Comparison of ENCODE assay signal across 8 mouse cellular contexts in the genomic region with DNA sequence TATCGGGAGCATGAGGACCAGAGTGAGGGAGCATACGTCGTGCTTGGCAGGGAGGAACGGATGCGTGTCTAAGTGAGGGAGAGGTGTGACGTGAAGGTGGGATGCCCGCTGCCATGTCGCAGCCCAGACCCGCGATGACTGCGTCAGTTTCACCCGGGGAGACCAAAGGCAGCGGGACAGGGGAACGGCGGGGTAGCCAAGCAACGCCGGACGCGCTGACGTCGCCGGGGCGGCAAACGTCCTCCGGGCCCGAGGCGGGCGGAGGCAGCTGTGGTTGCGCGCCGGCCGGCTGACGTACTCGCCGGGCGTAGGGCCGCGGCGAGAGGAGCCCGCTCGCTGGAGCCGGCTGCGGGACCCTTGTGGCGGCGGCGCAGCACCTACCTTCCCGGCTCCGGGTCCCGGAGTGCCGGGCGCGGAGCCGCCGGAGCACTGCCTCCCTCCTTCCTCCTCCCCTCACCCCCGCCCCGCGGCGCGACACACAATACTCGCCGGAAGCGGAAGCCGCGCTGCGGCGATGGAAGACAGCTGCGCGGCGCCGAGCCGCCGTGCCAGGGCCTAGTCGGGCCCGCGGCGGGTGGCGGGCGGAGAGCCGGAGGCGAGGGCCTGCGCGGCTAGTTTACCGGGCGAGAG. TPM values are rescaled to one million over a fixed set of nuclear protein-coding genes. Genes with fewer than 3 reads are reported as not detected.
DNase-seq lines count a peak whose midpoint lies in the region; ATAC-seq and TF ChIP-seq lines count a peak whose summit lies in the region.

No protein-coding gene starts in this region.

- H3K4me1 ChIP-seq in ES-Bruce4 (ENCODE audit: control insufficient read depth, insufficient read depth, low read length): no peaks in the 10 kb centered on the region
- peaks cover 35% of the 10 kb centered on the region for H3K4me1 ChIP-seq in forebrain, embryonic 13.5 days
- peaks cover 20% of the 10 kb centered on the region for H3K4me1 ChIP-seq in heart, postnatal 0 days (ENCODE audit: control insufficient read depth, insufficient read depth)
- H3K4me1 ChIP-seq in liver, embryonic 15.5 days (replicated peaks): peaks cover 39% of the 10 kb centered on the region
- peaks cover 16% of the 10 kb centered on the region for H3K4me1 ChIP-seq in neural tube, embryonic 11.5 days (ENCODE audit: control insufficient read depth, insufficient read depth, low read length)
- peaks cover 22% of the 10 kb centered on the region for H3K4me1 ChIP-seq in stomach, embryonic 16.5 days (ENCODE audit: control insufficient read depth, insufficient read depth, low read length)

- H3K9ac ChIP-seq in ES-Bruce4 (ENCODE audit: low read depth, poor library complexity, severe bottlenecking): peak overlapping the region; percentile 92
- peak overlapping the region; percentile 93 for H3K9ac ChIP-seq in forebrain, embryonic 13.5 days
- peak overlapping the region; percentile 90 for H3K9ac ChIP-seq in heart, postnatal 0 days (replicated peaks; ENCODE audit: low read depth, low read length)
- H3K9ac ChIP-seq in liver, embryonic 15.5 days: peak overlapping the region; percentile 87
- H3K9ac ChIP-seq in neural tube, embryonic 11.5 days (ENCODE audit: low read length): peak overlapping the region; percentile 97
- H3K9ac ChIP-seq in stomach, embryonic 16.5 days (ENCODE audit: low read length): peak overlapping the region; percentile 99

- no peaks in the 10 kb centered on the region for H3K27me3 ChIP-seq in ES-Bruce4 (ENCODE audit: control insufficient read depth, insufficient read depth, low read length, poor library complexity, severe bottlenecking)
- H3K27me3 ChIP-seq in forebrain, embryonic 13.5 days: no peaks in the 10 kb centered on the region
- no peaks in the 10 kb centered on the region for H3K27me3 ChIP-seq in heart, postnatal 0 days (ENCODE audit: control insufficient read depth, insufficient read depth, low read length)
- H3K27me3 ChIP-seq in liver, embryonic 15.5 days: no peaks in the 10 kb centered on the region
- H3K27me3 ChIP-seq in neural tube, embryonic 11.5 days (ENCODE audit: control insufficient read depth, insufficient read depth, low read length): no peaks in the 10 kb centered on the region
- no peaks in the 10 kb centered on the region for H3K27me3 ChIP-seq in stomach, embryonic 16.5 days (ENCODE audit: control insufficient read depth, insufficient read depth, low read length)

- WGBS in forebrain, embryonic 13.5 days: under 1% methylated on average over 63 of the region's 84 CpGs
- WGBS in heart, postnatal 0 days: under 1% methylated on average over 63 of the region's 84 CpGs
- under 1% methylated on average over 84 of the region's 84 CpGs for WGBS in liver, embryonic 15.5 days (ENCODE audit: insufficient replicate concordance)
- under 1% methylated on average over 50 of the region's 84 CpGs for WGBS in neural tube, embryonic 11.5 days
- under 1% methylated on average over 71 of the region's 84 CpGs for WGBS in stomach, embryonic 16.5 days

- TF ChIP-seq CTCF in ES-Bruce4 (IDR thresholded peaks at IDR 0.05; ENCODE audit: low read depth, low read length): no peak
- no peak for TF ChIP-seq CTCF in heart, postnatal 0 days (IDR thresholded peaks at IDR 0.05; ENCODE audit: low read depth)

- peak overlapping the region; percentile 81 for H3K4me2 ChIP-seq in forebrain, embryonic 13.5 days
- H3K4me2 ChIP-seq in heart, postnatal 0 days (ENCODE audit: low read depth, low read length): peak overlapping the region; percentile 91
- peak overlapping the region; percentile 87 for H3K4me2 ChIP-seq in liver, embryonic 15.5 days
- peak overlapping the region; percentile 85 for H3K4me2 ChIP-seq in neural tube, embryonic 11.5 days (ENCODE audit: low read depth)
- H3K4me2 ChIP-seq in stomach, embryonic 16.5 days (ENCODE audit: low read depth, low read length): peak overlapping the region; percentile 85

- peaks cover 11% of the 10 kb centered on the region for H3K36me3 ChIP-seq in ES-Bruce4 (ENCODE audit: control insufficient read depth, insufficient read depth, low read length, poor library complexity, severe bottlenecking)
- H3K36me3 ChIP-seq in forebrain, embryonic 13.5 days (ENCODE audit: poor library complexity, severe bottlenecking): peaks cover 40% of the 10 kb centered on the region
- H3K36me3 ChIP-seq in heart, postnatal 0 days (replicated peaks; ENCODE audit: control insufficient read depth, insufficient read depth, low read length): peaks cover 21% of the 10 kb centered on the region
- peaks cover 32% of the 10 kb centered on the region for H3K36me3 ChIP-seq in liver, embryonic 15.5 days (replicated peaks)
- H3K36me3 ChIP-seq in neural tube, embryonic 11.5 days (ENCODE audit: control insufficient read depth, insufficient read depth, low read length): peaks cover 10% of the 10 kb centered on the region
- H3K36me3 ChIP-seq in stomach, embryonic 16.5 days (ENCODE audit: control insufficient read depth, insufficient read depth, low read length): peaks cover 7% of the 10 kb centered on the region; the same call in 1 of the 2 replicates

- TF ChIP-seq POLR2A in ES-Bruce4 (IDR thresholded peaks at IDR 0.05; ENCODE audit: insufficient read depth, low read length): no peak

- H3K4me3 ChIP-seq in ES-Bruce4 (ENCODE audit: low read depth, low read length): peak overlapping the region; percentile 88
- peak overlapping the region; percentile 92 for H3K4me3 ChIP-seq in forebrain, embryonic 13.5 days
- peak overlapping the region; percentile 95 for H3K4me3 ChIP-seq in heart, postnatal 0 days (ENCODE audit: low read depth, low read length)
- peak overlapping the region; percentile 87 for H3K4me3 ChIP-seq in liver, embryonic 15.5 days (replicated peaks)
- H3K4me3 ChIP-seq in neural tube, embryonic 11.5 days (ENCODE audit: low read depth, low read length): peak overlapping the region; percentile 93
- peak overlapping the region; percentile 99 for H3K4me3 ChIP-seq in stomach, embryonic 16.5 days (replicated peaks; ENCODE audit: low read length)

- H3K27ac ChIP-seq in ES-Bruce4 (ENCODE audit: insufficient read depth, low read length): no peak overlapping the region
- peak overlapping the region; percentile 94 for H3K27ac ChIP-seq in forebrain, embryonic 13.5 days
- peak overlapping the region; percentile 91 for H3K27ac ChIP-seq in heart, postnatal 0 days (ENCODE audit: low read depth)
- peak overlapping the region; percentile 90 for H3K27ac ChIP-seq in liver, embryonic 15.5 days (replicated peaks)
- peak overlapping the region; percentile 79 for H3K27ac ChIP-seq in neural tube, embryonic 11.5 days (ENCODE audit: low read depth, low read length)
- H3K27ac ChIP-seq in stomach, embryonic 16.5 days (ENCODE audit: low read length): peak overlapping the region; percentile 93

- DNase-seq in heart, postnatal 0 days (ENCODE audit: low spot score): peak; percentile 73
- peak; percentile 89 to 94 for DNase-seq in kidney, postnatal 4 days
- DNase-seq in neural tube, embryonic 11.5 days (ENCODE audit: low spot score): peak; percentile 92

- 0 out of 2 replicates have a peak, but pooled peaks have one; percentile 6 for TF ChIP-seq EP300 in ES-Bruce4 (IDR thresholded peaks at IDR 0.05; ENCODE audit: insufficient read depth, low read depth, low read length)
- no peak for TF ChIP-seq EP300 in heart, postnatal 0 days (IDR thresholded peaks at IDR 0.05; ENCODE audit: low read depth)

- ATAC-seq in cerebellum, adult (ENCODE audit: insufficient number of reproducible peaks, low FRiP score, low TSS enrichment): peak; percentile 83
- ATAC-seq in forebrain, embryonic 13.5 days: peak; percentile 94
- ATAC-seq in heart, postnatal 0 days (ENCODE audit: insufficient read depth, low read depth): peak; percentile 93
- ATAC-seq in liver, embryonic 15.5 days (ENCODE audit: insufficient read depth): peak; percentile 87
- peak; percentile 94 for ATAC-seq in neural tube, embryonic 11.5 days (ENCODE audit: insufficient read depth, low FRiP score, low TSS enrichment)
- ATAC-seq in stomach, embryonic 16.5 days (ENCODE audit: insufficient read depth, low FRiP score): peak; percentile 94

- no peaks in the 10 kb centered on the region for H3K9me3 ChIP-seq in ES-Bruce4 (replicated peaks; ENCODE audit: control insufficient read depth, insufficient read depth, low read length, poor library complexity, severe bottlenecking)
- H3K9me3 ChIP-seq in forebrain, embryonic 13.5 days (replicated peaks): no peaks in the 10 kb centered on the region
- H3K9me3 ChIP-seq in heart, postnatal 0 days (replicated peaks; ENCODE audit: control insufficient read depth, low read length): no peaks in the 10 kb centered on the region
- no peaks in the 10 kb centered on the region for H3K9me3 ChIP-seq in liver, embryonic 15.5 days (replicated peaks)
- no peaks in the 10 kb centered on the region for H3K9me3 ChIP-seq in neural tube, embryonic 11.5 days (ENCODE audit: control insufficient read depth, low read length)
- H3K9me3 ChIP-seq in stomach, embryonic 16.5 days (replicated peaks; ENCODE audit: control insufficient read depth, low read length): no peaks in the 10 kb centered on the region

RNA-seq across cellular contexts. Expression of a gene that starts 1.0 kb away (rescaled TPM):
- 14.2 and 15.5 TPM in 2 replicates for polyA plus RNA-seq in ES-Bruce4 (2011; ENCODE audit: insufficient read depth, insufficient read length, low read depth, missing spikeins)
- polyA plus RNA-seq in forebrain, embryonic 13.5 days (2015; fragmentation: Nextera tagmentation; extraction: Ambion mirVana): 24.5 and 25.8 TPM in 2 replicates
- total RNA-seq in heart, postnatal 0 days (2014; rRNA removed; ENCODE audit: low replicate concordance): 7.4 and 14.3 TPM in 2 replicates
- polyA plus RNA-seq in heart, postnatal 0 days (2015; fragmentation: Nextera tagmentation; extraction: Ambion mirVana): 4.8 and 5.1 TPM in 2 replicates
- polyA plus RNA-seq in liver, embryonic 15.5 days (2015; fragmentation: Nextera tagmentation; extraction: Ambion mirVana): 4.6 and 5.3 TPM in 2 replicates
- polyA plus RNA-seq in neural tube, embryonic 11.5 days (2014; fragmentation: Nextera tagmentation; extraction: Ambion mirVana): 18.0 and 19.8 TPM in 2 replicates
- polyA plus RNA-seq in stomach, embryonic 16.5 days (2015; fragmentation: Nextera tagmentation; extraction: Ambion mirVana): 12.8 and 16.2 TPM in 2 replicates

RNA-seq across cellular contexts. Expression of a gene that starts 13.2 kb away (rescaled TPM):
- polyA plus RNA-seq in ES-Bruce4 (2011; ENCODE audit: insufficient read depth, insufficient read length, low read depth, missing spikeins): 32.1 and 35.0 TPM in 2 replicates
- polyA plus RNA-seq in forebrain, embryonic 13.5 days (2015; fragmentation: Nextera tagmentation; extraction: Ambion mirVana): 92.5 and 97.4 TPM in 2 replicates
- 5.5 and 28.3 TPM in 2 replicates for total RNA-seq in heart, postnatal 0 days (2014; rRNA removed; ENCODE audit: low replicate concordance)
- 89.0 and 97.8 TPM in 2 replicates for polyA plus RNA-seq in heart, postnatal 0 days (2015; fragmentation: Nextera tagmentation; extraction: Ambion mirVana)
- polyA plus RNA-seq in liver, embryonic 15.5 days (2015; fragmentation: Nextera tagmentation; extraction: Ambion mirVana): 58.7 and 64.0 TPM in 2 replicates
- 86.5 and 87.2 TPM in 2 replicates for polyA plus RNA-seq in neural tube, embryonic 11.5 days (2014; fragmentation: Nextera tagmentation; extraction: Ambion mirVana)
- polyA plus RNA-seq in stomach, embryonic 16.5 days (2015; fragmentation: Nextera tagmentation; extraction: Ambion mirVana): 112 and 116 TPM in 2 replicates

RNA-seq across cellular contexts. Expression of a gene that starts 15.2 kb away (rescaled TPM):
- polyA plus RNA-seq in ES-Bruce4 (2011; ENCODE audit: insufficient read depth, insufficient read length, low read depth, missing spikeins): not detected in 2 replicates
- not detected in 2 replicates for polyA plus RNA-seq in forebrain, embryonic 13.5 days (2015; fragmentation: Nextera tagmentation; extraction: Ambion mirVana)
- total RNA-seq in heart, postnatal 0 days (2014; rRNA removed; ENCODE audit: low replicate concordance): not detected in 2 replicates
- polyA plus RNA-seq in heart, postnatal 0 days (2015; fragmentation: Nextera tagmentation; extraction: Ambion mirVana): not detected in 2 replicates
- not detected in 2 replicates for polyA plus RNA-seq in liver, embryonic 15.5 days (2015; fragmentation: Nextera tagmentation; extraction: Ambion mirVana)
- not detected in 2 replicates for polyA plus RNA-seq in neural tube, embryonic 11.5 days (2014; fragmentation: Nextera tagmentation; extraction: Ambion mirVana)
- polyA plus RNA-seq in stomach, embryonic 16.5 days (2015; fragmentation: Nextera tagmentation; extraction: Ambion mirVana): not detected in 2 replicates

RNA-seq across cellular contexts. Expression of a gene that starts 54.9 kb away (rescaled TPM):
- not detected in 2 replicates for polyA plus RNA-seq in ES-Bruce4 (2011; ENCODE audit: insufficient read depth, insufficient read length, low read depth, missing spikeins)
- polyA plus RNA-seq in forebrain, embryonic 13.5 days (2015; fragmentation: Nextera tagmentation; extraction: Ambion mirVana): not detected in 2 replicates
- total RNA-seq in heart, postnatal 0 days (2014; rRNA removed; ENCODE audit: low replicate concordance): not detected in 2 replicates
- polyA plus RNA-seq in heart, postnatal 0 days (2015; fragmentation: Nextera tagmentation; extraction: Ambion mirVana): not detected in 2 replicates
- not detected in 2 replicates for polyA plus RNA-seq in liver, embryonic 15.5 days (2015; fragmentation: Nextera tagmentation; extraction: Ambion mirVana)
- polyA plus RNA-seq in neural tube, embryonic 11.5 days (2014; fragmentation: Nextera tagmentation; extraction: Ambion mirVana): not detected in 2 replicates
- not detected in 2 replicates for polyA plus RNA-seq in stomach, embryonic 16.5 days (2015; fragmentation: Nextera tagmentation; extraction: Ambion mirVana)
